In genomic region chr11:120314721-120315415, GRCm38 (mm10) we compare ENCODE assay signal across 8 mouse cellular contexts. TPM values are rescaled to one million over a fixed set of nuclear protein-coding genes. Genes with fewer than 3 reads are reported as not detected.
DNase-seq lines count a peak whose midpoint lies in the region; ATAC-seq and TF ChIP-seq lines count a peak whose summit lies in the region.
"Had no signal": no experiment of that assay in that cellular context is flagged by ENCODE, and none has a peak within 500 bp of the region (broad histone marks: within the 10 kb centered on the region; RNA-seq: fewer than 3 reads in every experiment).

No protein-coding gene starts in this region.

- TF ChIP-seq CTCF in lung, embryonic 14.5 days (IDR thresholded peaks at IDR 0.05; ENCODE audit: low read depth): no peak

- no peaks in the 10 kb centered on the region for H3K27me3 ChIP-seq in lung, embryonic 14.5 days (ENCODE audit: insufficient read depth, low read length)
- no peaks in the 10 kb centered on the region for H3K27me3 ChIP-seq in forebrain, embryonic 11.5 days (ENCODE audit: control insufficient read depth, insufficient read depth, low read length)
- H3K27me3 ChIP-seq in limb, embryonic 11.5 days (ENCODE audit: control insufficient read depth, insufficient read depth, low read length): no peaks in the 10 kb centered on the region
- no peaks in the 10 kb centered on the region for H3K27me3 ChIP-seq in neural tube, embryonic 15.5 days (replicated peaks)

- H3K27ac ChIP-seq in lung, embryonic 14.5 days (ENCODE audit: low read depth): peak overlapping the region; percentile 99
- H3K27ac ChIP-seq in forebrain, embryonic 11.5 days (ENCODE audit: low read depth, low read length): peak overlapping the region; percentile 95
- peak overlapping the region; percentile 96; the same call in 1 of the 2 replicates for H3K27ac ChIP-seq in limb, embryonic 11.5 days (replicated peaks; ENCODE audit: low read depth, low read length)
- peak overlapping the region; percentile 98 for H3K27ac ChIP-seq in neural tube, embryonic 15.5 days (replicated peaks)

- no peak for ATAC-seq in lung, embryonic 14.5 days (ENCODE audit: insufficient read depth)
- ATAC-seq in forebrain, embryonic 11.5 days (replicated peaks; ENCODE audit: low FRiP score): no peak
- no peak for ATAC-seq in limb, embryonic 11.5 days (ENCODE audit: insufficient number of reproducible peaks, low FRiP score, low TSS enrichment, low read depth)
- no peak for ATAC-seq in neural tube, embryonic 15.5 days (ENCODE audit: low FRiP score)

- WGBS in lung, embryonic 14.5 days: 39% methylated on average over 16 of the region's 16 CpGs
- WGBS in forebrain, embryonic 11.5 days: 40% methylated on average over 16 of the region's 16 CpGs
- WGBS in limb, embryonic 11.5 days: 51% methylated on average over 16 of the region's 16 CpGs
- WGBS in neural tube, embryonic 15.5 days: 39% methylated on average over 16 of the region's 16 CpGs

- peaks cover 34% of the 10 kb centered on the region for H3K4me1 ChIP-seq in lung, embryonic 14.5 days (ENCODE audit: insufficient read depth)
- H3K4me1 ChIP-seq in forebrain, embryonic 11.5 days (replicated peaks; ENCODE audit: control insufficient read depth, insufficient read depth, low read length): peaks cover 27% of the 10 kb centered on the region
- peaks cover 30% of the 10 kb centered on the region for H3K4me1 ChIP-seq in limb, embryonic 11.5 days (ENCODE audit: control insufficient read depth, insufficient read depth, low read length)
- H3K4me1 ChIP-seq in neural tube, embryonic 15.5 days: peaks cover 48% of the 10 kb centered on the region

- no peaks in the 10 kb centered on the region for H3K36me3 ChIP-seq in lung, embryonic 14.5 days (ENCODE audit: insufficient read depth)
- no peaks in the 10 kb centered on the region for H3K36me3 ChIP-seq in forebrain, embryonic 11.5 days (ENCODE audit: control insufficient read depth, insufficient read depth, low read length)
- H3K36me3 ChIP-seq in limb, embryonic 11.5 days (ENCODE audit: control insufficient read depth, insufficient read depth, low read length): no peaks in the 10 kb centered on the region
- H3K36me3 ChIP-seq in neural tube, embryonic 15.5 days: no peaks in the 10 kb centered on the region

- H3K4me3 ChIP-seq in lung, embryonic 14.5 days (ENCODE audit: low read depth, low read length): peak overlapping the region; percentile 59
- H3K4me3 ChIP-seq in forebrain, embryonic 11.5 days (ENCODE audit: low read depth, low read length): peak overlapping the region; percentile 36; the same call in 1 of the 2 replicates
- H3K4me3 ChIP-seq in limb, embryonic 11.5 days (ENCODE audit: low read depth, low read length): no peak overlapping the region
- H3K4me3 ChIP-seq in neural tube, embryonic 15.5 days (replicated peaks): peak overlapping the region; percentile 50

- H3K4me2 ChIP-seq in lung, embryonic 14.5 days: peak overlapping the region; percentile 89
- peak overlapping the region; percentile 61 for H3K4me2 ChIP-seq in forebrain, embryonic 11.5 days (ENCODE audit: low read depth, low read length, severe bottlenecking)
- H3K4me2 ChIP-seq in limb, embryonic 11.5 days (ENCODE audit: low read depth, severe bottlenecking): peak overlapping the region; percentile 85; the same call in 1 of the 2 replicates
- H3K4me2 ChIP-seq in neural tube, embryonic 15.5 days: peak overlapping the region; percentile 93

- H3K9ac ChIP-seq in lung, embryonic 14.5 days: peak overlapping the region; percentile 83
- peak overlapping the region; percentile 83 for H3K9ac ChIP-seq in forebrain, embryonic 11.5 days (ENCODE audit: low read length)
- no peak overlapping the region for H3K9ac ChIP-seq in limb, embryonic 11.5 days (ENCODE audit: low read length)
- H3K9ac ChIP-seq in neural tube, embryonic 15.5 days (replicated peaks): peak overlapping the region; percentile 78; the same call in 1 of the 2 replicates

- DNase-seq in lung, embryonic 14.5 days: peak; percentile 35
- DNase-seq in lung, postnatal 14 days: no peak
- no peak for DNase-seq in forebrain, embryonic 11.5 days (ENCODE audit: low spot score)
- no peak for DNase-seq in limb, embryonic 11.5 days (ENCODE audit: low spot score)
- DNase-seq in adrenal gland, adult 8-10 months: no peak
- no peak for DNase-seq in right cerebral cortex, adult 18-20 months

- no peaks in the 10 kb centered on the region for H3K9me3 ChIP-seq in lung, embryonic 14.5 days (ENCODE audit: low read depth, low read length)
- H3K9me3 ChIP-seq in forebrain, embryonic 11.5 days (ENCODE audit: control insufficient read depth, low read length): no peaks in the 10 kb centered on the region
- H3K9me3 ChIP-seq in limb, embryonic 11.5 days (ENCODE audit: control insufficient read depth, low read length): no peaks in the 10 kb centered on the region
- H3K9me3 ChIP-seq in neural tube, embryonic 15.5 days (replicated peaks): no peaks in the 10 kb centered on the region

RNA-seq across cellular contexts. Expression of gene Actg1, which starts 33.5 kb away (rescaled TPM):
- 2,614 and 2,926 TPM in 2 replicates for polyA plus RNA-seq in lung, embryonic 14.5 days (2014; fragmentation: Nextera tagmentation; extraction: Ambion mirVana)
- polyA plus RNA-seq in forebrain, embryonic 11.5 days (2014; fragmentation: Nextera tagmentation; extraction: Ambion mirVana): 2,808 and 3,088 TPM in 2 replicates
- polyA plus RNA-seq in limb, embryonic 11.5 days (2014; fragmentation: Nextera tagmentation; extraction: Ambion mirVana): 2,996 and 3,123 TPM in 2 replicates
- polyA plus RNA-seq in neural tube, embryonic 15.5 days (2015; fragmentation: Nextera tagmentation; extraction: Ambion mirVana): 3,602 and 3,776 TPM in 2 replicates
- total RNA-seq in adrenal gland, adult 8-10 months (2022): 1,000 to 10,000 TPM; 1,100 to 1,474 (median 1,219) TPM

RNA-seq across cellular contexts. Expression of gene Fscn2, which starts 46.5 kb away (rescaled TPM):
- 0.23 and 0.57 TPM in 2 replicates for polyA plus RNA-seq in lung, embryonic 14.5 days (2014; fragmentation: Nextera tagmentation; extraction: Ambion mirVana)
- polyA plus RNA-seq in forebrain, embryonic 11.5 days (2014; fragmentation: Nextera tagmentation; extraction: Ambion mirVana): 1.0 TPM in 1 of 2 replicates, not detected in the other
- 0.21 and 0.47 TPM in 2 replicates for polyA plus RNA-seq in limb, embryonic 11.5 days (2014; fragmentation: Nextera tagmentation; extraction: Ambion mirVana)
- 0.64 and 1.4 TPM in 2 replicates for polyA plus RNA-seq in neural tube, embryonic 15.5 days (2015; fragmentation: Nextera tagmentation; extraction: Ambion mirVana)
- total RNA-seq in adrenal gland, adult 8-10 months (2022): 1 to 10 TPM in 1 of 4 experiments, under 1 TPM in 2, not detected in 1; 0.16 to 1.2 (median 0.42) TPM
- polyA plus RNA-seq: macrophage had no signal
